Comparison of ENCODE assay signal across 30 mouse cellular contexts in genomic region chr9:60290780-60291179, GRCm38 (mm10).
DNase-seq lines count a peak whose midpoint lies in the region; ATAC-seq and TF ChIP-seq lines count a peak whose summit lies in the region.
"Had no signal": no experiment of that assay in that cellular context is flagged by ENCODE, and none has a peak within 500 bp of the region (broad histone marks: within the 10 kb centered on the region; RNA-seq: fewer than 3 reads in every experiment).

No protein-coding gene starts in this region.

- no peaks in the 10 kb centered on the region for H3K9me3 ChIP-seq in kidney, embryonic 16.5 days (ENCODE audit: low read length)
- no peaks in the 10 kb centered on the region for H3K9me3 ChIP-seq in limb, embryonic 10.5 days (replicated peaks)
- H3K9me3 ChIP-seq: embryonic facial prominence, embryonic 10.5 days; forebrain, embryonic 12.5 days; heart, embryonic 13.5 days; limb, embryonic 15.5 days; liver, embryonic 13.5 days; midbrain, embryonic 12.5 days; neural tube, embryonic 13.5 days had no signal

- 21% methylated on average over 8 of the region's 8 CpGs for WGBS in kidney, embryonic 16.5 days
- WGBS in thymus, adult 2 months, result 90% methylated on average over 8 of the region's 8 CpGs
- WGBS in limb, embryonic 10.5 days, result 54% methylated on average over 8 of the region's 8 CpGs

- ATAC-seq in kidney, embryonic 16.5 days (ENCODE audit: low FRiP score, low TSS enrichment), result no peak
- ATAC-seq: activated CD4-positive, CD25-positive, alpha-beta regulatory T cell, adult 4 months; forebrain, postnatal 0 days; inflammation-experienced regulatory T-cells, adult 6 months; lung, postnatal 0 days had no signal

- no peaks in the 10 kb centered on the region for H3K27me3 ChIP-seq in kidney, embryonic 16.5 days (ENCODE audit: insufficient read depth, low read length)
- no peaks in the 10 kb centered on the region for H3K27me3 ChIP-seq in thymus, adult 2 months (ENCODE audit: control insufficient read depth, insufficient read depth, low read length)
- H3K27me3 ChIP-seq in limb, embryonic 10.5 days (ENCODE audit: low read depth, poor library complexity, severe bottlenecking), result no peaks in the 10 kb centered on the region
- H3K27me3 ChIP-seq: CH12.LX; embryonic facial prominence, embryonic 15.5 days; heart, embryonic 13.5 days; limb, embryonic 15.5 days; liver, embryonic 13.5 days; midbrain, embryonic 12.5 days; neural tube, embryonic 13.5 days had no signal

- H3K4me3 ChIP-seq in gastrocnemius, adult 2 months, result no peak overlapping the region
- no peak overlapping the region for H3K4me3 ChIP-seq in kidney, embryonic 16.5 days (ENCODE audit: low read length)
- no peak overlapping the region for H3K4me3 ChIP-seq in thymus, adult 2 months (ENCODE audit: control insufficient read depth, insufficient read depth, low read length)
- H3K4me3 ChIP-seq in limb, embryonic 10.5 days, result no peak overlapping the region
- H3K4me3 ChIP-seq: embryonic facial prominence, embryonic 10.5 days; embryonic facial prominence, embryonic 15.5 days; forebrain, embryonic 12.5 days; heart, embryonic 13.5 days; limb, embryonic 15.5 days; liver, embryonic 13.5 days; megakaryocyte, embryonic 14.5 days; midbrain, embryonic 12.5 days; neural tube, embryonic 13.5 days had no signal

- no peak for TF ChIP-seq CTCF in gastrocnemius, adult 2 months (IDR thresholded peaks at IDR 0.05)
- TF ChIP-seq CTCF in thymus, adult 2 months (IDR thresholded peaks at IDR 0.05; ENCODE audit: borderline replicate concordance, control insufficient read depth, extremely low read depth, insufficient read depth, low read length, poor library complexity), result no peak

- TF ChIP-seq POLR2A in thymus, adult 2 months (IDR thresholded peaks at IDR 0.05; ENCODE audit: control insufficient read depth, extremely low read depth, insufficient read depth, low read length, poor library complexity), result no peak

- DNase-seq in gastrocnemius, adult 2 months, result peak; percentile 29
- no peak for DNase-seq in gastrocnemius, postnatal 36 days
- DNase-seq in kidney, adult 18-20 months, result peak; percentile 54
- DNase-seq in kidney, postnatal 25 days, result peak; percentile 68 to 80
- DNase-seq in thymus, adult 2 months, result no peak
- no peak for DNase-seq in limb, embryonic 10.5 days (ENCODE audit: low spot score)
- DNase-seq: adrenal gland, adult 2 months; cerebellum, adult 2 months; cerebellum, postnatal 14 days; forebrain, postnatal 0 days; heart, postnatal 10 days; left cerebral cortex, postnatal 4 days; liver, embryonic 13.5 days; lung, adult 18-20 months; lung, postnatal 4 days; thymus, postnatal 4 days had no signal

- H3K36me3 ChIP-seq in kidney, embryonic 16.5 days (ENCODE audit: insufficient read depth, low read length), result no peaks in the 10 kb centered on the region
- H3K36me3 ChIP-seq in thymus, adult 2 months (ENCODE audit: control insufficient read depth, insufficient read depth, low read length), result no peaks in the 10 kb centered on the region
- H3K36me3 ChIP-seq in limb, embryonic 10.5 days, result no peaks in the 10 kb centered on the region
- H3K36me3 ChIP-seq: embryonic facial prominence, embryonic 10.5 days; embryonic facial prominence, embryonic 15.5 days; forebrain, embryonic 12.5 days; limb, embryonic 15.5 days; liver, embryonic 13.5 days; midbrain, embryonic 12.5 days; neural tube, embryonic 13.5 days had no signal

- intact Hi-C loops in gastrocnemius, adult 2 months (cut with DNase I), result no loop called here
- intact Hi-C loops in gastrocnemius, postnatal 36 days (cut with DNase I), result no loop called here

- no peak overlapping the region for H3K4me2 ChIP-seq in kidney, embryonic 16.5 days (replicated peaks; ENCODE audit: low read depth, low read length)
- H3K4me2 ChIP-seq: embryonic facial prominence, embryonic 15.5 days; forebrain, embryonic 12.5 days; heart, embryonic 13.5 days; hindbrain, embryonic 14.5 days; limb, embryonic 15.5 days; liver, embryonic 13.5 days; midbrain, embryonic 12.5 days; neural tube, embryonic 13.5 days had no signal

- H3K9ac ChIP-seq in kidney, embryonic 16.5 days (replicated peaks; ENCODE audit: low read length), result no peak overlapping the region
- H3K9ac ChIP-seq: embryonic facial prominence, embryonic 15.5 days; forebrain, embryonic 12.5 days; forebrain, postnatal 0 days; heart, embryonic 13.5 days; hindbrain, embryonic 14.5 days; limb, embryonic 15.5 days; liver, embryonic 13.5 days; midbrain, embryonic 12.5 days; neural tube, embryonic 13.5 days had no signal

- H3K4me1 ChIP-seq in kidney, embryonic 16.5 days (ENCODE audit: insufficient read depth, low read length), result 0 out of 2 replicates have a peak, but pooled peaks cover 2% of the 10 kb centered on the region
- no peaks in the 10 kb centered on the region for H3K4me1 ChIP-seq in thymus, adult 2 months (replicated peaks; ENCODE audit: control insufficient read depth, insufficient read depth, low read length)
- peaks cover 36% of the 10 kb centered on the region for H3K4me1 ChIP-seq in limb, embryonic 10.5 days
- H3K4me1 ChIP-seq: heart, embryonic 13.5 days; liver, embryonic 13.5 days; megakaryocyte, embryonic 14.5 days had no signal

- no peak overlapping the region for H3K27ac ChIP-seq in gastrocnemius, adult 2 months
- no peak overlapping the region for H3K27ac ChIP-seq in kidney, embryonic 16.5 days (ENCODE audit: low read length)
- no peak overlapping the region for H3K27ac ChIP-seq in thymus, adult 2 months (ENCODE audit: control insufficient read depth, insufficient read depth, low read length)
- H3K27ac ChIP-seq in limb, embryonic 10.5 days, result no peak overlapping the region
- H3K27ac ChIP-seq: embryonic facial prominence, embryonic 10.5 days; embryonic facial prominence, embryonic 15.5 days; forebrain, embryonic 12.5 days; heart, embryonic 13.5 days; hindbrain, embryonic 14.5 days; limb, embryonic 15.5 days; liver, embryonic 13.5 days; midbrain, embryonic 12.5 days; neural tube, embryonic 13.5 days had no signal

Comparison
In these comparisons a context has a peak if more than half of its experiments do, and no peak if none do; other contexts are left out.
1. DNase-seq: peak in gastrocnemius, adult 2 months (single experiment), kidney, adult 18-20 months (single experiment) and kidney, postnatal 25 days (2 of 2); none in gastrocnemius, postnatal 36 days (0 of 2), thymus, adult 2 months (single experiment) and limb, embryonic 10.5 days (single experiment).